Mouse (Mus musculus): Measurements from ENCODE around the gene Gm12258. TPM values are rescaled to one million over a fixed set of nuclear protein-coding genes. Genes with fewer than 3 reads are reported as not detected.

Gene Gm12258
- total RNA-seq, 1 experiment from 2014 or later, result 16.7 TPM

DNA sequence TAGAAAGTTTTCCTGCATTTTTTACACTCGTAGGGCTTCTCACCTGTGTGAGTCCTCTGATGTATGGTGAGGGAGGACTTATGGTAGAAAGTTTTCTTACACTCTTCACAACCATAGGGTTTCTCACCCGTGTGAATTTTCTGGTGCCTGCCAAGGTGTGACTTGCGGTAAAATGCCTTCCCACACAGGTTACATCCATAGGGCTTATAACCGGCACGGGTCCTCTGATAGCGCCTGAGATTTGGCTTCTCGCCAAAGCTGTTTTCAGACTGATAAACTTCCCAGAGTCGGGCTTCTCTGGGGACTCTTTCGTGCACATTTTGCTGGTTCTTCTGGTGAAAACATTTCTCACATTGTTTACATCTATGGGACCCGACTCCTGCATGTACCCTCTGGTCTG lies 43.6 kb downstream of the Gm12258 start:
- no peak for ATAC-seq (replicated peaks; ENCODE audit: insufficient number of reproducible peaks, low FRiP score, low TSS enrichment, poor library complexity, severe bottlenecking)

GRCm38 (mm10) chr11:58894456-58894855 lies 47.5 kb downstream of the Gm12258 start:
- ATAC-seq (replicated peaks; ENCODE audit: insufficient number of reproducible peaks, low FRiP score, low TSS enrichment, poor library complexity, severe bottlenecking), result no peak

- ATAC-seq (replicated peaks; ENCODE audit: insufficient number of reproducible peaks, low FRiP score, low TSS enrichment, poor library complexity, severe bottlenecking), result no peak
Measured at GRCm38 (mm10) chr11:58897485-58897884, 50.5 kb downstream of the Gm12258 start.

DNA sequence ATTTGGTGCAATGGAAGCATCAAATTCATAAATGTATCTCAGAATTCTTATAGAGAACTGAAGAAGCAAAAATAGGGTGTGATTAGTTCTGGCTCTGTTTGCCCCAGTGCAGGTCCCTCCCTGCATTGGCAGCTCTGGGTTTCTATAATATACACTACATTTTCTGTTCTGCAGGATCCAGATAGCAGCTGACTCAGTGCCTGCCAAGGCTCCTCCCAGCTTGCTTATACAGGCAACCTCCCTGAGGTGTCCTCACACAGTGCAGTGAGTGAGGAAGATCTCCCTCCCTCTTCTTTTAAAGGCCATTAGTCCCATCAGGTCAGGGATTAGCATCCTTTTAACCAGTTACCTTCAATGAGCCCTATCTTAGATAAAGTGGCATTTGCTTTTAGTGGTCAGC lies 54.1 kb downstream of the Gm12258 start:
- no peak for ATAC-seq (replicated peaks; ENCODE audit: insufficient number of reproducible peaks, low FRiP score, low TSS enrichment, poor library complexity, severe bottlenecking)

DNA sequence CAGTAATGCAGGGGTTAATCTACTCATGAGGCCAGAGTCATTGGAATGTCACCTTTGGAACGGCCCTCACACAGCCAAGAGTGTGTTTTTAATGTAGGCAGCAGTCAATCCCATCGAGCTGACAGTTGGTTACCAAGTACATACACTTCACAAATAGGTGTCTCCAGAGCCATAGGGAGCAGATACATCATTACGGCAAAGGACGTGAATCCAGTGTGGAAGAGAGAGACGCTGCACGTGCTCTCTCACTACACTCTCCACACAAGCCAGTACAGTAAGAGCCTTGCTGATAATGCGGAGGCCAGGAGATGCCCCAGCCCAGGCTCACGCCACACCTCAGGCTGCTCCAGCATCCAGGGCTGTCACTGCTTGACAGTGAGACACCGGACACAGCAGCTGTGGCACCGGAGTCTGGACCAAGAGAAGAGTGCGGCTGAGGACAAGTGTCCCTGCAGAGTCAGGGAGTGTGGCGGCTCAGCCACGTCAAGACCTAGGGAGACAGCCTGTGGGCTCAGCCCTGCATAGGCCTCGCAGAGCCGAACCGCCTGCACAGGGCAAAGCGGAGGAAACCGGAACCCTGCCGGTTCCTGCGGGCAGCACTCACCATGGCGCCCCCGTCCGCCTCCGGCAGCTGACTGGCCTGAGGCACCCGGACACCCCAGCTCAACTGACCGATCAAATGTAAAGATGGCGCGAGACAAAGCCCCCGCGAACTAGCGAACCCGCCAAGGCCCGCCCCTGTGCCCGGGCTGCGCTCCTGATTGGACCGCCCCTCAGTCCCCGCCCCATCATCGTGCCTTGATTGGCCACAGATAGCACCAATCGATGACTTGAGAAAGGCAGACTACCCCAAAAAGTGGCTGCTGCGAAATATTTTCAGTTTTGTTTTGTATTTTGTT lies 56.8 kb downstream of the Gm12258 start, which contains the start of gene Zfp39:
Gene Zfp39, minus strand, starts transcription at position 715 of the 899 bp plus-strand sequence.
- ATAC-seq (replicated peaks; ENCODE audit: insufficient number of reproducible peaks, low FRiP score, low TSS enrichment, poor library complexity, severe bottlenecking), result peak; percentile 92

DNA sequence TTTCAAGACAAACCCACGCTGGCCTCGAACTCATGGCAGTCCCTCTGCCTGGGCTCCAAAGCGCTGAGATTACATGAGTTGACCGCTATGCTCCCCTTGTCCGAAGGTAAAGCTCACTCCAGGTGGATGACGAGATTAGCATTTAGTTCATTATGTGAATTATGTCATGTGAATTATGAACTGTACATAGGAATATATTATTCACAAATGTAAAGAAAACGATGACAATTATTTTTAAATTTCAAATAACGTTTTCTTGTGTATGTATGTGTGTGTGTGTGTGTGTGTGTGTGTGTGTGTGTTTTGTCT lies 57.4 kb downstream of the Gm12258 start:
- no peak for ATAC-seq (replicated peaks; ENCODE audit: insufficient number of reproducible peaks, low FRiP score, low TSS enrichment, poor library complexity, severe bottlenecking)

- ATAC-seq (replicated peaks; ENCODE audit: insufficient number of reproducible peaks, low FRiP score, low TSS enrichment, poor library complexity, severe bottlenecking), result no peak
Measured at GRCm38 (mm10) chr11:58904838-58905237, 57.9 kb downstream of the Gm12258 start.

Other genes starting within 250 kb of the Gm12258 start
- gene 2210407C18Rik, start 231.1 kb upstream of the Gm12258 start, total RNA-seq (2017), result not detected in 3 replicates
- gene Olfr323, start 216.7 kb upstream of the Gm12258 start, total RNA-seq (2017), result not detected in 3 replicates
- not detected in 3 replicates for gene Trim58, start 206.7 kb upstream of the Gm12258 start, total RNA-seq (2017)
- not detected in 3 replicates for gene Olfr322, start 188.4 kb upstream of the Gm12258 start, total RNA-seq (2017)
- gene Olfr320, start 166.1 kb upstream of the Gm12258 start, total RNA-seq (2017), result not detected in 3 replicates
- not detected in 3 replicates for gene Olfr319, start 148.0 kb upstream of the Gm12258 start, total RNA-seq (2017)
- gene Olfr318, start 123.1 kb upstream of the Gm12258 start, total RNA-seq (2017), result not detected in 3 replicates
- not detected in 3 replicates for gene Olfr317, start 107.9 kb upstream of the Gm12258 start, total RNA-seq (2017)
- gene Olfr316, start 94.4 kb upstream of the Gm12258 start, total RNA-seq (2017), result not detected in 3 replicates
- not detected in 3 replicates for gene Olfr315, start 74.0 kb upstream of the Gm12258 start, total RNA-seq (2017)
- gene Olfr314, start 64.2 kb upstream of the Gm12258 start, total RNA-seq (2017), result not detected in 3 replicates
- not detected in 3 replicates for gene Fam183b, start 45.2 kb upstream of the Gm12258 start, total RNA-seq (2017)
- not detected in 3 replicates for gene Olfr313, start 32.2 kb upstream of the Gm12258 start, total RNA-seq (2017)
- gene Olfr312, start 17.9 kb upstream of the Gm12258 start, total RNA-seq (2017), result not detected in 3 replicates
- gene Olfr311, start 7.9 kb upstream of the Gm12258 start, total RNA-seq (2017), result not detected in 3 replicates
- gene 2810021J22Rik, start 20.1 kb downstream of the Gm12258 start, total RNA-seq (2017), result 3.4 to 10.0 TPM (median 3.9 TPM) in 3 replicates
- 9.4 to 12.8 TPM (median 10.7 TPM) in 3 replicates for gene Zfp39, start 57.1 kb downstream of the Gm12258 start, total RNA-seq (2017)
- gene Btnl10, start 70.8 kb downstream of the Gm12258 start, total RNA-seq (2017), result not detected in 3 replicates
- 42.2 to 79.7 TPM (median 47.8 TPM) in 3 replicates for gene Rnf187, start 91.8 kb downstream of the Gm12258 start, total RNA-seq (2017)
- 1.7 TPM in 2 of 3 replicates, not detected in the other for gene Hist3h2ba, start 101.8 kb downstream of the Gm12258 start, total RNA-seq (2017)
- gene Hist3h2a, start 107.5 kb downstream of the Gm12258 start, total RNA-seq (2017), result 35.6 to 52.4 TPM (median 42.1 TPM) in 3 replicates
- gene Trim17, start 107.5 kb downstream of the Gm12258 start, total RNA-seq (2017), result 0.29 TPM in 1 of 3 replicates, not detected in the others
- gene Trim11, start 130.9 kb downstream of the Gm12258 start, total RNA-seq (2017), result 32.0 to 47.3 TPM (median 32.7 TPM) in 3 replicates

All from monocyte, adult 5-6 weeks (primary cell).